Mouse (Mus musculus): ENCODE measurements around the gene Nipa1.

Gene Nipa1

DNA sequence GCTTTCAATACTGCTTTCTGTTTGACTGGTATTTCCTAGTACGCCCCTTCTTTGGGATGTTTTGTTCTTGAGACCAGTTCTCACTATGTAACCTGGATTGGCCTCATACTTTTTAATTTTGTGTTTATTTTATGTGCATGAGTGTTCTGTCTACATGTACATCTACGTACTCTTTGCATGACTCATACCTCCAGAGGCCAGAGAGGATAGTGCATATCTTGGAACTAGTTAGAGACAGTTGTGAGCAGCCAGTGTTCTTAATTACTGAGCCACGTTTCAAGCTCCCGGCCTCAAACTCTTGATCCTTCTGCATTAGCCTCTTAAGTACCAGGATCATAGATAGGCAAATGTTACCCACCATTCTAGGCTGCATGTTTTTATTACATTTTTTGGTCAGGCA is 81.4 kb downstream of the Nipa1 start:
- no peak for DNase-seq (ENCODE audit: extremely low spot score, low read depth, low spot score)

DNA sequence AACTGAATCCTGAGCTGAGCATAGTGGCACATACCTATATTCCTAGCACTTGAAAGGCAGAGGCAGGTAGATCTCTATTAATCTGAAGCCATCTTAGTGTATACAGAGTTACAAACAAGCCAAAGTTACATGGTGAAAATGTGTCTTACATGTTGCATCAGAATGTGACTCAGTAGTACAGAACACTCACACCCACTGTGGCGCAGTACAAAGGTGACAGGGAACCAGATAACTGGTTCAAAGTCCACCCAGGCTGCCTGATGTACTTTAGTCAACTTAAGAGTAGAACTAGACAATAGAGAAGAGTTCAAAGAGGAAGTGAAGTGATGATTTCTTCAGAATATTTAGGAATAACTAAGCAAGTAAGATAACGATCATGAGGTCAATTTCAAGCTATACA is 84.7 kb downstream of the Nipa1 start:
- DNase-seq (ENCODE audit: extremely low spot score, low read depth, low spot score), result no peak

DNA sequence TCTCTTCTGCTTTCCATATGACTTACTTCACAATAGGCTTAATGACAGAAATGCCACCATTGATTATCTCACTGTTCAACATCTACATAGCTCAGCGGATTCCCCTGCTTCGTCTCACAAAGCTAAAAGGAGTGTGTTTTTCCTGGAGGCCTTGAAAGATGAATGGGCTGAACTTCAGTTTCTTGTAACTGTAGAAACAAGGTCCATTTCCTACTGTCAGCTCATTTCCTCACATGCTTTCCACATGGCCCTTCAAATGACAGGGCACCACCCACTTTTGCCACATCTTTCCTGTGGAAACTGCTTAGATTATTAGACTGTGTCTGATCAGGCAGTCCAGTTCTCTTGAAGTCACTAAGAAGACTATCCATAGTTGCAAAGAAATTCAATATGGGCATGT is 91.1 kb downstream of the Nipa1 start:
- no peak for DNase-seq (ENCODE audit: extremely low spot score, low read depth, low spot score)

Measured in hindlimb bud, embryonic 11.5 days (tissue).